Mouse (Mus musculus) adrenal gland, adult 8-10 months (tissue): ENCODE measurements around the gene Zfp689. TPM values are rescaled to one million over a fixed set of nuclear protein-coding genes. Genes with fewer than 3 reads are reported as not detected.
"Not testable (repeated sequence)": the region's sequence is repeated elsewhere in the genome, so short reads cannot be mapped to it uniquely, and the experiment has no call there.

Experiments used
- DNase-seq: peaks from one replicate; pipeline ENCODE4 v3.0.0; 2022
- total RNA-seq, 4 experiments: library from RNA; stranded (reverse); gene quantifications; 2 replicates each; pipeline ENCODE4 v1.2.4; 2022

Gene Zfp689
- total RNA-seq, 4 experiments from 2014 or later, result 3.8 to 6.7 (median 4.5) TPM

- no peak for DNase-seq
Measured at GRCm38 (mm10) chr7:127470011-127470715, 21.2 kb upstream of the Zfp689 start.

- DNase-seq, result no peak
Measured at GRCm38 (mm10) chr7:127466606-127467005, 17.6 kb upstream of the Zfp689 start.

- not testable (repeated sequence) for DNase-seq
Measured at GRCm38 (mm10) chr7:127465670-127466069, 16.7 kb upstream of the Zfp689 start.

- DNase-seq, result no peak
Measured at GRCm38 (mm10) chr7:127465191-127465590, 16.2 kb upstream of the Zfp689 start.

- not testable (repeated sequence) for DNase-seq
Measured at GRCm38 (mm10) chr7:127459311-127459710, 10.4 kb upstream of the Zfp689 start, which contains the start of gene Prr14. TSS of gene Prr14 (plus strand) at chr7:127459611.

GRCm38 (mm10) chr7:127458371-127459122, 9.6 kb upstream of the Zfp689 start:
- DNase-seq, result not testable (repeated sequence)

GRCm38 (mm10) chr7:127454905-127455304, 5.9 kb upstream of the Zfp689 start:
- no peak for DNase-seq

GRCm38 (mm10) chr7:127453056-127453455, 4.1 kb upstream of the Zfp689 start:
- no peak for DNase-seq

- DNase-seq, result no peak
Measured at GRCm38 (mm10) chr7:127449966-127450365, 1.0 kb upstream of the Zfp689 start.

- no peak for DNase-seq
Measured at GRCm38 (mm10) chr7:127443976-127444375, 5.0 kb downstream of the Zfp689 start.

- no peak for DNase-seq
Measured at GRCm38 (mm10) chr7:127437724-127438123, 11.2 kb downstream of the Zfp689 start.

- DNase-seq, result no peak
Measured at GRCm38 (mm10) chr7:127435206-127435605, 13.8 kb downstream of the Zfp689 start.

- DNase-seq, result no peak
Measured at GRCm38 (mm10) chr7:127426354-127426753, 22.6 kb downstream of the Zfp689 start.

GRCm38 (mm10) chr7:127425911-127426310, 23.0 kb downstream of the Zfp689 start:
- DNase-seq, result no peak

GRCm38 (mm10) chr7:127425291-127425690, 23.7 kb downstream of the Zfp689 start:
- DNase-seq, result no peak

- DNase-seq, result no peak
Measured at GRCm38 (mm10) chr7:127422247-127422646, 26.7 kb downstream of the Zfp689 start.

GRCm38 (mm10) chr7:127421388-127422191, 27.4 kb downstream of the Zfp689 start, which contains the start of gene Zfp688:
TSS of gene Zfp688 (minus strand) at chr7:127422068.
- peak; percentile 90 for DNase-seq

GRCm38 (mm10) chr7:127411418-127411817, 37.5 kb downstream of the Zfp689 start:
- DNase-seq, result no peak

- DNase-seq, result peak; percentile 74
Measured at GRCm38 (mm10) chr7:127406002-127406987, 42.7 kb downstream of the Zfp689 start, which contains the start of gene Zfp764. TSS of gene Zfp764 (minus strand) at chr7:127406822.

- not testable (repeated sequence) for DNase-seq
Measured at GRCm38 (mm10) chr7:127404101-127404500, 44.9 kb downstream of the Zfp689 start.

- no peak for DNase-seq
Measured at GRCm38 (mm10) chr7:127402980-127403379, 46.0 kb downstream of the Zfp689 start.
